Mouse (Mus musculus) liver, embryonic 12.5 days (tissue): ENCODE data around the gene Ankrd44. TPM values are rescaled to one million over a fixed set of nuclear protein-coding genes. Genes with fewer than 3 reads are reported as not detected.

Experiments used
- ATAC-seq: fragments of 200-750 bp; cut with Nextera tagmentation; 2 replicates; pipeline ENCODE4 v1.8.0; 2017; ENCODE audit warnings: moderate number of reproducible peaks, mild to moderate bottlenecking, moderate library complexity
- H3K27ac ChIP-seq: fragments of 300-500 bp; sonication (generic); 2 replicates; pipeline ENCODE4 v1.5.1; 2016; ENCODE audit warnings: mild to moderate bottlenecking
- H3K27me3 ChIP-seq: fragments of 300-500 bp; sonication (generic); replicated peaks from 2 replicates; pipeline ENCODE4 v1.6.1; 2016; ENCODE audit warnings: mild to moderate bottlenecking, moderate library complexity
- H3K36me3 ChIP-seq: fragments of 300-500 bp; sonication (generic); 2 replicates; pipeline ENCODE4 v1.6.1; 2016; ENCODE audit warnings: mild to moderate bottlenecking, moderate library complexity
- H3K4me1 ChIP-seq: fragments of 300-500 bp; sonication (generic); 2 replicates; pipeline ENCODE4 v1.6.1; 2016
- H3K4me2 ChIP-seq: fragments of 300-500 bp; sonication (generic); 2 replicates; pipeline ENCODE4 v1.6.1; 2016; ENCODE audit warnings: mild to moderate bottlenecking, moderate library complexity
- H3K4me3 ChIP-seq: fragments of 300-500 bp; sonication (generic); 2 replicates; pipeline ENCODE4 v1.5.1; 2016; ENCODE audit warnings: mild to moderate bottlenecking, moderate library complexity
- H3K9ac ChIP-seq: fragments of 300-500 bp; sonication (generic); 2 replicates; pipeline ENCODE4 v1.6.1; 2016; ENCODE audit warnings: mild to moderate bottlenecking, moderate library complexity
- H3K9me3 ChIP-seq: fragments of 300-500 bp; sonication (generic); replicated peaks from 2 replicates; pipeline ENCODE4 v1.6.1; 2016; ENCODE audit warnings: mild to moderate bottlenecking, moderate library complexity
- WGBS: fragments of 180-500 bp; shearing (Covaris S2); methylation state at CpG from one replicate; pipeline ENCODE4 v1.1.7; 2016; ENCODE audit not compliant: insufficient replicate concordance; 5-methylcytosine and 5-hydroxymethylcytosine counted together
- polyA plus RNA-seq: library from polyadenylated mRNA; unstranded; fragments of >200 nt; fragmentation: Nextera tagmentation; extraction: Ambion mirVana; gene quantifications from 2 replicates; pipeline ENCODE4 v1.2.1, GENCODE M21; 2016

The Ankrd44 gene
- polyA plus RNA-seq, 1 experiment from 2014 or later = 4.5 TPM

GRCm38 (mm10) chr1:54824106-54824808 is 101.9 kb downstream of the Ankrd44 start:
- no peak overlapping the region for H3K9ac ChIP-seq
- 66% methylated on average over 14 of the region's 14 CpGs for WGBS
- H3K36me3 ChIP-seq = no peaks in the 10 kb centered on the region
- H3K27me3 ChIP-seq = no peaks in the 10 kb centered on the region
- no peak overlapping the region for H3K27ac ChIP-seq
- no peak overlapping the region for H3K4me2 ChIP-seq
- H3K4me1 ChIP-seq = peaks cover 9% of the 10 kb centered on the region; the same call in 1 of the 2 replicates
- H3K9me3 ChIP-seq = no peaks in the 10 kb centered on the region
- ATAC-seq = no peak
- no peak overlapping the region for H3K4me3 ChIP-seq

- no peak overlapping the region for H3K4me3 ChIP-seq
- no peak overlapping the region for H3K27ac ChIP-seq
- H3K36me3 ChIP-seq = no peaks in the 10 kb centered on the region
- H3K27me3 ChIP-seq = no peaks in the 10 kb centered on the region
- no peak for ATAC-seq
- no peak overlapping the region for H3K4me2 ChIP-seq
- H3K4me1 ChIP-seq = 0 out of 2 replicates have a peak, but pooled peaks cover 9% of the 10 kb centered on the region
- 71% methylated on average over 1 of the region's 1 CpGs for WGBS
- H3K9ac ChIP-seq = no peak overlapping the region
- no peaks in the 10 kb centered on the region for H3K9me3 ChIP-seq
Measured at GRCm38 (mm10) chr1:54821797-54822196, 104.4 kb downstream of the Ankrd44 start.

DNA sequence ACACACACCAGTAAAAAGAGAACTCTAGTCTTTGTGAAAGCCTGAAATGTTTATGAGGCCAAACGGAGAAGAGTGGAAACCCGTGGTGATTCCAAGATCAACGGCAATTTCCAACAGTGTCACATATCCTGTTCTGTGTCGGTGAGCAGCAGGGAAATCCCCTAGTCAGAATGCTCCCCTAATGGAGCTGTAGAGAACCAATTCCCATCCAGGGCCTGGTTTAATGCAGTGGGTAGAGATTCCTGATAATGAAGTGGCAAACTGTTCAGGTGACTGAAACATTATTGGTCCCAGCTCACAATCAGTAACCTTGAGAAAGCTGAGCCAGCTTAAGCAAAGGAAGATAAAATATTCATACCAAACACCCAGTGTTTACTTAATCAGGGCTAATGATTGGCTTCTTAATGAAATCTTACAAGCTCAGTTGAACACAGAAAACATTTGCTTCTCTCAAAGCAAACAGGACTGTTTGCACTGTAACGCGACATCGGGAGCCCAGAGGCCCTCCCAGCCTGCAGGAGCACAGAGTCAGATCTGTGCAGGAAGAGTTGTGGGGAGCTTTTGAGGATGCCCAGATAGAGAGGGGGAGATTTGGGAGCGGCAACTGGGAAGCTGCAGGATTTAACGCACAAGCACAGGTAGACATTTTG is 110.9 kb downstream of the Ankrd44 start:
- Histone ChIP-seq H3K4me3 (no peak overlapping the region), H3K4me1 (no peaks in the 10 kb centered on the region), H3K27ac (no peak overlapping the region), H3K9ac (no peak overlapping the region), H3K4me2 (no peak overlapping the region), H3K27me3 (no peaks in the 10 kb centered on the region), H3K9me3 (no peaks in the 10 kb centered on the region), H3K36me3 (no peaks in the 10 kb centered on the region)
- ATAC-seq = no peak
- 67% methylated on average over 9 of the region's 9 CpGs for WGBS

DNA sequence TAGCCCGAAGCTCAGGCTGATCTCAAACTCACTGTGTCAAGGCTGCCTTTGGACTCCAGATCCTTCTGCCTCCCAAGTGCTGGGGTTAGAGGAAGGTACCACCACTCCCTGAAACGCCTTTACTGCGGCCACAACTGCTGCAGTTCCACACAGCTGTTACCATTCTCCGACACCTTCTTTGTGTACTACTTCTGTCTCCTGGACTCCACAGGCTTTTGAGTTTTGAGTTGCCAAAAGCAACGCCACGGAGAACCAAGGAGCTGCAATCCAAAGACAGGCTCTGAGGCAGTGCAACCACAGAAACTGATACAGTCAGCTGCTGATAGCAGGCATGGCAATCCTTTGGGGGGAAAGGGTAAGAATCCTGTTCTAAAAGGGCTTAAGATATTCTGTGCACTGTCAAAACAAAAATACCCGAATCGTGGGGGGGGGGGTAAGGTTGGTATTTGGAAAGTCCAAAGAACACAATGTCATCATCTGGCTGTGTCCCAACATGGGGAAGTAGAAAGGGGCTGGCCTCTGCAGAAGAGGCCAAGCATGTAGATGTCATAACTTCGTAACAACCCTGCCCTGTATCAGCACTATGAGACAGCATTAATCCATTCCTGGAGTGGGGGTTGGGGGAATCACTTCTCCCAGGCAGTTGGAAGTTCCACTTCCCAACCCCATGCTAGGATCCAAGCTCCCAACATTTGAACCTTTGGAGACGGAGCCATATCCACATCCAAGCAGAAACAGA is 116.2 kb downstream of the Ankrd44 start:
- H3K4me3 ChIP-seq = no peak overlapping the region
- H3K9ac ChIP-seq = no peak overlapping the region
- no peak overlapping the region for H3K4me2 ChIP-seq
- no peaks in the 10 kb centered on the region for H3K27me3 ChIP-seq
- no peak for ATAC-seq
- H3K9me3 ChIP-seq = no peaks in the 10 kb centered on the region
- WGBS = 62% methylated on average over 10 of the region's 10 CpGs
- 0 out of 2 replicates have a peak, but pooled peaks cover 6% of the 10 kb centered on the region for H3K4me1 ChIP-seq
- 0 out of 2 replicates have a peak overlapping the region, but pooled peaks have one; percentile 21 for H3K27ac ChIP-seq
- no peaks in the 10 kb centered on the region for H3K36me3 ChIP-seq

GRCm38 (mm10) chr1:54809098-54809490 is 117.1 kb downstream of the Ankrd44 start:
- H3K27ac ChIP-seq = no peak overlapping the region
- no peak for ATAC-seq
- WGBS = 82% methylated on average over 13 of the region's 13 CpGs

GRCm38 (mm10) chr1:54808401-54809097 is 117.6 kb downstream of the Ankrd44 start:
- 0 out of 2 replicates have a peak, but pooled peaks cover 6% of the 10 kb centered on the region for H3K4me1 ChIP-seq
- no peak for ATAC-seq
- H3K27me3 ChIP-seq = no peaks in the 10 kb centered on the region
- H3K4me2 ChIP-seq = no peak overlapping the region
- WGBS = 58% methylated on average over 4 of the region's 4 CpGs
- H3K27ac ChIP-seq = no peak overlapping the region
- no peak overlapping the region for H3K4me3 ChIP-seq
- no peak overlapping the region for H3K9ac ChIP-seq
- H3K9me3 ChIP-seq = no peaks in the 10 kb centered on the region
- no peaks in the 10 kb centered on the region for H3K36me3 ChIP-seq

More at GRCm38 (mm10) chr1:54809098-54809490, 117.1 kb downstream of the Ankrd44 start:
- H3K4me2 ChIP-seq = no peak overlapping the region
- H3K4me1 ChIP-seq = 0 out of 2 replicates have a peak, but pooled peaks cover 6% of the 10 kb centered on the region
- H3K9me3 ChIP-seq = no peaks in the 10 kb centered on the region
- no peaks in the 10 kb centered on the region for H3K27me3 ChIP-seq
- H3K9ac ChIP-seq = no peak overlapping the region
- H3K4me3 ChIP-seq = no peak overlapping the region
- H3K36me3 ChIP-seq = no peaks in the 10 kb centered on the region

GRCm38 (mm10) chr1:54807832-54808231 is 118.4 kb downstream of the Ankrd44 start:
- whole genome bisulfite sequencing = 68% methylated on average over 3 of the region's 3 CpGs

GRCm38 (mm10) chr1:54806116-54806850 is 119.9 kb downstream of the Ankrd44 start:
- WGBS = 63% methylated on average over 2 of the region's 2 CpGs
- H3K4me1 ChIP-seq = 0 out of 2 replicates have a peak, but pooled peaks cover 6% of the 10 kb centered on the region
- no peaks in the 10 kb centered on the region for H3K9me3 ChIP-seq
- no peak for ATAC-seq
- H3K27ac ChIP-seq = no peak overlapping the region
- H3K4me2 ChIP-seq = no peak overlapping the region
- H3K9ac ChIP-seq = no peak overlapping the region
- no peaks in the 10 kb centered on the region for H3K27me3 ChIP-seq
- no peak overlapping the region for H3K4me3 ChIP-seq
- H3K36me3 ChIP-seq = no peaks in the 10 kb centered on the region

More at GRCm38 (mm10) chr1:54807832-54808231, 118.4 kb downstream of the Ankrd44 start:
- no peaks in the 10 kb centered on the region for H3K9me3 ChIP-seq
- ATAC-seq = no peak
- H3K27ac ChIP-seq = no peak overlapping the region
- H3K4me1 ChIP-seq = 0 out of 2 replicates have a peak, but pooled peaks cover 6% of the 10 kb centered on the region
- no peaks in the 10 kb centered on the region for H3K27me3 ChIP-seq
- H3K4me3 ChIP-seq = no peak overlapping the region
- no peaks in the 10 kb centered on the region for H3K36me3 ChIP-seq
- no peak overlapping the region for H3K9ac ChIP-seq
- H3K4me2 ChIP-seq = no peak overlapping the region

- H3K9me3 ChIP-seq = no peaks in the 10 kb centered on the region
- no peaks in the 10 kb centered on the region for H3K4me1 ChIP-seq
- no peaks in the 10 kb centered on the region for H3K27me3 ChIP-seq
- 74% methylated on average over 9 of the region's 9 CpGs for WGBS
- H3K4me2 ChIP-seq = no peak overlapping the region
- no peaks in the 10 kb centered on the region for H3K36me3 ChIP-seq
- ATAC-seq = no peak
- no peak overlapping the region for H3K9ac ChIP-seq
- H3K27ac ChIP-seq = no peak overlapping the region
- H3K4me3 ChIP-seq = no peak overlapping the region
Measured at GRCm38 (mm10) chr1:54804406-54804805, 121.8 kb downstream of the Ankrd44 start.

GRCm38 (mm10) chr1:54802703-54803102 is 123.5 kb downstream of the Ankrd44 start:
- Histone ChIP-seq H3K27me3 (no peaks in the 10 kb centered on the region), H3K36me3 (no peaks in the 10 kb centered on the region), H3K27ac (no peak overlapping the region), H3K9me3 (no peaks in the 10 kb centered on the region), H3K4me2 (no peak overlapping the region), H3K9ac (no peak overlapping the region), H3K4me1 (no peaks in the 10 kb centered on the region), H3K4me3 (no peak overlapping the region)
- ATAC-seq = no peak
- WGBS = 76% methylated on average over 11 of the region's 11 CpGs

GRCm38 (mm10) chr1:54801256-54801655 is 124.9 kb downstream of the Ankrd44 start:
- Histone ChIP-seq H3K4me3 (no peak overlapping the region), H3K4me2 (no peak overlapping the region), H3K9ac (no peak overlapping the region), H3K27me3 (no peaks in the 10 kb centered on the region), H3K9me3 (no peaks in the 10 kb centered on the region), H3K4me1 (no peaks in the 10 kb centered on the region), H3K27ac (no peak overlapping the region), H3K36me3 (no peaks in the 10 kb centered on the region)
- WGBS = 69% methylated on average over 2 of the region's 3 CpGs
- no peak for ATAC-seq
